Mouse (Mus musculus) C2C12 (cell line): Measurements from ENCODE around the gene Capn5.

Source experiments
- CEBPB ChIP-seq: IDR thresholded peaks from one replicate; pipeline ENCODE4 v1.6.1; 2011; ENCODE audit warnings: low read depth, mild to moderate bottlenecking, control low read depth, moderate library complexity
- CTCF ChIP-seq: IDR thresholded peaks from one replicate; pipeline ENCODE4 v1.5.1; 2011; ENCODE audit not compliant: control insufficient read depth, insufficient read depth, insufficient read length
- USF1 ChIP-seq: IDR thresholded peaks from one replicate; pipeline ENCODE4 v1.6.1; 2011; ENCODE audit warnings: low read depth, mild to moderate bottlenecking, control low read depth, moderate library complexity

GRCm38 (mm10) chr7:98172661-98173060, 5.4 kb downstream of the Capn5 start:
- no peak for TF ChIP-seq USF1
- no peak for TF ChIP-seq CTCF
- TF ChIP-seq CEBPB, result no peak
